Mouse (Mus musculus) CH12.LX (cell line): Measurements from ENCODE around the gene Rpn2. TPM values are rescaled to one million over a fixed set of nuclear protein-coding genes. Genes with fewer than 3 reads are reported as not detected.

ENCODE experiments used
- DNase-seq: peaks from one replicate; pipeline ENCODE4 v3.0.0-alpha.2; 2013; ENCODE audit errors: extremely low read depth
- H3K27ac ChIP-seq: 2 replicates; pipeline ENCODE4 v1.5.1; 2012; ENCODE audit warnings: low read depth, mild to moderate bottlenecking, control low read depth, moderate library complexity; ENCODE audit not compliant: insufficient read depth
- H3K27me3 ChIP-seq: replicated peaks from 2 replicates; pipeline ENCODE3; 2012; ENCODE audit warnings: inconsistent platforms
- H3K36me3 ChIP-seq, 2 experiments: replicated peaks in 1 of 2; 2 replicates each; pipeline versions ENCODE3 to v1.6.1; 2012; ENCODE audit warnings: inconsistent platforms in 1 of 2, low read length in 1 of 2, mild to moderate bottlenecking in 1 of 2, mixed read lengths in 1 of 2, moderate library complexity in 1 of 2; ENCODE audit not compliant: control insufficient read depth in 1 of 2, insufficient read depth in 1 of 2
- H3K4me1 ChIP-seq, 2 experiments: 2 replicates each; pipeline ENCODE4 v1.6.1; 2012; ENCODE audit warnings: inconsistent platforms in 1 of 2, moderate library complexity in 1 of 2; ENCODE audit not compliant: insufficient read depth in 2 of 2, control insufficient read depth in 1 of 2
- H3K4me2 ChIP-seq: 2 replicates; pipeline ENCODE4 v1.6.1; 2012; ENCODE audit warnings: low read depth, mild to moderate bottlenecking, control low read depth; ENCODE audit not compliant: poor library complexity, insufficient read depth, severe bottlenecking
- H3K4me3 ChIP-seq, 3 experiments: fragments of 150-350 bp in 1 of 3; sonication (generic) in 1 of 3; replicated peaks in 1 of 3; 2 replicates each; pipeline versions ENCODE3 to v1.5.1; 2011 to 2012; ENCODE audit warnings: low read depth in 2 of 3, low read length in 2 of 3, mild to moderate bottlenecking in 2 of 3, moderate library complexity in 2 of 3, control low read depth in 1 of 3, improper control_type of control experiment in 1 of 3, inconsistent platforms in 1 of 3, mixed read lengths in 1 of 3; ENCODE audit not compliant: poor library complexity in 1 of 3
- H3K79me2 ChIP-seq: replicated peaks from 2 replicates; pipeline ENCODE4 v1.6.1; 2012; ENCODE audit warnings: mild to moderate bottlenecking, moderate library complexity; ENCODE audit not compliant: control insufficient read depth, poor library complexity, insufficient read depth, severe bottlenecking; ENCODE audit errors: extremely low read depth
- H3K9ac ChIP-seq: 2 replicates; pipeline ENCODE4 v1.6.1; 2012; ENCODE audit warnings: low read depth, mild to moderate bottlenecking, control low read depth, moderate library complexity; ENCODE audit not compliant: insufficient read depth
- H3K9me3 ChIP-seq: replicated peaks from 2 replicates; pipeline ENCODE3; 2012; ENCODE audit warnings: low read length, inconsistent platforms, mixed read lengths
- BHLHE40 ChIP-seq: IDR thresholded peaks from 2 replicates; pipeline ENCODE4 v1.6.1; 2011; ENCODE audit warnings: mild to moderate bottlenecking, low read depth, low read length, improper control_type of control experiment
- CHD1 ChIP-seq: IDR thresholded peaks from 2 replicates; pipeline ENCODE4 v1.6.1; 2012; ENCODE audit warnings: low read depth, low read length, improper control_type of control experiment, inconsistent platforms
- GABPA ChIP-seq: IDR thresholded peaks from 2 replicates; pipeline ENCODE4 v1.6.1; 2012; ENCODE audit warnings: low read depth, low read length, improper control_type of control experiment, inconsistent platforms; ENCODE audit not compliant: insufficient replicate concordance
- HCFC1 ChIP-seq: IDR thresholded peaks from 2 replicates; pipeline ENCODE4 v1.6.1; 2012; ENCODE audit warnings: low read depth, mild to moderate bottlenecking, inconsistent platforms, low read length, improper control_type of control experiment
- JUND ChIP-seq: conservative IDR thresholded peaks from 2 replicates; pipeline ENCODE4 v1.6.1; 2011; ENCODE audit warnings: low read depth, low read length, improper control_type of control experiment
- MAX ChIP-seq: IDR thresholded peaks from 2 replicates; pipeline ENCODE4 v1.6.1; 2011; ENCODE audit warnings: low read length, improper control_type of control experiment
- MAZ ChIP-seq: IDR thresholded peaks from 2 replicates; pipeline ENCODE4 v1.6.1; 2012; ENCODE audit warnings: low read depth, mild to moderate bottlenecking, inconsistent platforms, low read length, improper control_type of control experiment, moderate library complexity
- MYC ChIP-seq: IDR thresholded peaks from 2 replicates; pipeline ENCODE4 v1.6.1; 2011; ENCODE audit warnings: low read depth, mild to moderate bottlenecking, improper control_type of control experiment, low read length
- NRF1 ChIP-seq: IDR thresholded peaks from 2 replicates; pipeline ENCODE4 v1.6.1; 2014; ENCODE audit warnings: low read depth, mild to moderate bottlenecking, inconsistent platforms, low read length, improper control_type of control experiment, moderate library complexity
- POLR2AphosphoS2 ChIP-seq: IDR thresholded peaks from 2 replicates; pipeline ENCODE4 v1.6.1; 2011; ENCODE audit warnings: low read depth, low read length, improper control_type of control experiment
- RAD21 ChIP-seq: IDR thresholded peaks from 2 replicates; pipeline ENCODE4 v1.6.1; 2011; ENCODE audit warnings: low read depth, mild to moderate bottlenecking, low read length, improper control_type of control experiment, moderate library complexity
- RCOR1 ChIP-seq: conservative IDR thresholded peaks from 2 replicates; pipeline ENCODE4 v1.6.1; 2012; ENCODE audit warnings: low read depth, mild to moderate bottlenecking, inconsistent platforms, low read length, improper control_type of control experiment
- SIN3A ChIP-seq: IDR thresholded peaks from 2 replicates; pipeline ENCODE4 v1.6.1; 2012; ENCODE audit warnings: low read length, improper control_type of control experiment, inconsistent platforms
- TCF12 ChIP-seq: IDR thresholded peaks from 2 replicates; pipeline ENCODE4 v1.6.1; 2014; ENCODE audit warnings: low read depth, mild to moderate bottlenecking, inconsistent platforms, low read length, improper control_type of control experiment
- ZC3H11A ChIP-seq: IDR thresholded peaks from 2 replicates; pipeline ENCODE4 v1.6.1; 2012; ENCODE audit warnings: low read depth, mild to moderate bottlenecking, inconsistent platforms, low read length, improper control_type of control experiment
- ZKSCAN1 ChIP-seq: IDR thresholded peaks from 2 replicates; pipeline ENCODE4 v1.6.1; 2012; ENCODE audit warnings: low read depth, inconsistent platforms, low read length, improper control_type of control experiment, borderline replicate concordance
- ZNF384 ChIP-seq: IDR thresholded peaks from 2 replicates; pipeline ENCODE4 v1.6.1; 2012; ENCODE audit warnings: low read depth, low read length, improper control_type of control experiment, inconsistent platforms
- dilution Hi-C: fragments of 300-500 bp; cut with MboI; formaldehyde crosslinking; loops from 2 replicates; pipeline ENCODE4 v1.14.3; 2020; ENCODE audit warnings: low sequenced_read_pairs; ENCODE audit not compliant: extremely low pct_unique_long_range_greater_than_20kb, extremely low pct_ligation_motif_present
- in situ Hi-C: fragments of 300-500 bp; cut with MboI; formaldehyde crosslinking; loops from 3 replicates; pipeline ENCODE4 v1.14.3; 2019; ENCODE audit warnings: low sequenced_read_pairs, low pct_ligation_motif_present, low pct_unique_long_range_greater_than_20kb, mixed read lengths
- polyA plus RNA-seq: library from polyadenylated mRNA; unstranded; fragments of >175 nt; gene quantifications from 2 replicates; pipeline ENCODE4 v1.2.1, GENCODE M21; 2012; ENCODE audit warnings: low read depth; ENCODE audit not compliant: insufficient read length
- total RNA-seq, 2 experiments: library from RNA; depleted of rRNA; stranded (reverse); fragments of 300-350 nt in 1 of 2; fragments of >200 nt in 1 of 2; gene quantifications; 2 replicates each; pipeline ENCODE4 v1.2.3; 2012 to 2014

The Rpn2 gene
- total and polyA plus RNA-seq, 3 experiments = 296 to 336 (median 301) TPM

DNA sequence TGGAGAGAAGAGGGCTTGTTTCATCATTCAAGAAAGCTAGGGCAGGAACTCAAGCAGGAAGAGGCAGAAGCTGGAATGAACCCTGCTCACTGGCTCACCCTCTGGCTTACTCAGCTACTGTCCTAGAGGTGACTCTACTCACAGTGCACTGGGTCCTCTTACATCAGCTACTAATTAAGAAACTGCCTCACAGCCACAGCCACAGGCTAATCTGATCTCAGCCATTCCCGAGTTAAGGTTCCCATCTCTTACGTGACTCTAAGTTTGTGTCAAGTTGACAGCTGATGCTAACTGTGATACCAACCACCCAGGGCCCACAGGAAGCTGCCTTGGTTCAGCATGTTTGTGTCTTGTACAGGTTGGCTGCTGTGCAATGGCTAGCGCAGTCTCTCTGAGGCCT is 84.2 kb downstream of the Rpn2 start:
- Histone ChIP-seq H3K4me2 (no peak overlapping the region), H3K27ac (no peak overlapping the region), H3K27me3 (no peaks in the 10 kb centered on the region), H3K36me3 (no peaks in the 10 kb centered on the region), H3K9ac (no peak overlapping the region), H3K4me3 (no peak overlapping the region), H3K9me3 (no peaks in the 10 kb centered on the region), H3K79me2 (no peaks in the 10 kb centered on the region), H3K4me1 (peaks cover 5 to 6% of the 10 kb centered on the region in 2 experiments; a peak in 3 of 4 replicates)
- TF ChIP-seq ZNF384 (no peak), ZC3H11A (no peak), SIN3A (no peak), RAD21 (no peak), ZKSCAN1 (no peak), TCF12 (no peak), MAZ (no peak), BHLHE40 (no peak), CHD1 (no peak), GABPA (no peak), NRF1 (no peak), JUND (no peak), POLR2AphosphoS2 (no peak), RCOR1 (no peak)
- dilution Hi-C loops = no loop called here
- DNase-seq = no peak
- in situ Hi-C loops = no loop called here

DNA sequence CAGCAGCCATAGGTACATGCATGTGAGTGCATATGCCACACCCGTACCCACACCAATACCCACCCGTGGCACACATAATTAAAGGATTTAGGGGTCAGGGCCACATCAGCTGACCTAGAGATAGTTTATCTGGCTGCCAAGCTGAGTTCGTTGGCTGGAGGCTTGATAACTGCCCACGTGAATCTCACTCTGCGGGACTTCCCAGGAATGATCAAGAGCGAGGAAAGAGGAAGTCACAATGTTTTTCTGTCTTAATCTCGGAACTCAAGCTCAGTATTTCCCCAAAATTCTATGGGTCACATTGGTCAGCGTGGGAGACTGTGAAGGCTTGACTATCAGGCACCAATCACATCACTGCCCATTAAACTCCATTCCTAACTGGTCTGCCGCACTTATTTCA is 87.9 kb downstream of the Rpn2 start:
- Histone ChIP-seq H3K9ac (peak overlapping the region; percentile 90), H3K79me2 (peaks cover 10% of the 10 kb centered on the region), H3K27me3 (no peaks in the 10 kb centered on the region), H3K9me3 (no peaks in the 10 kb centered on the region), H3K4me2 (peak overlapping the region; percentile 75; the same call in 1 of the 2 replicates), H3K27ac (no peak overlapping the region), H3K4me1 (peaks cover 5 to 20% of the 10 kb centered on the region in 2 experiments; a peak in 3 of 4 replicates), H3K36me3 (peaks cover 0 to 20% of the 10 kb centered on the region in 2 experiments), H3K4me3 (peak overlapping the region; percentile 87 to 94 (median 93))
- no peak for TF ChIP-seq GABPA
- no peak for TF ChIP-seq HCFC1
- peak; percentile 67 for TF ChIP-seq BHLHE40
- TF ChIP-seq MYC = no peak
- TF ChIP-seq MAX = 0 out of 2 replicates have a peak, but pooled peaks have one; percentile 44
- dilution Hi-C loops (no loop called here), in situ Hi-C loops (no loop called here)
- DNase-seq = peak; percentile 38
